Mouse (Mus musculus): Measurements from ENCODE around the gene Sh3pxd2a. TPM values are rescaled to one million over a fixed set of nuclear protein-coding genes. Genes with fewer than 3 reads are reported as not detected.
A peak's percentile ranks its signal among the peaks of the same experiment; 100 is the strongest.

The Sh3pxd2a gene
- total and polyA plus RNA-seq, 3 experiments: 3.9 to 11.3 TPM; not detected in 1

GRCm38 (mm10) chr19:47508191-47508590, 44.0 kb upstream of the Sh3pxd2a start (continued):
- TF ChIP-seq MYC (IDR thresholded peaks at IDR 0.05; ENCODE audit: low read depth, low read length) (no peak), EP300 (IDR thresholded peaks at IDR 0.05; ENCODE audit: low read depth in 1 of 2, low read length in 2 of 2) (peak; percentile 5 to 63; a peak in 2 of 4 replicates), ZC3H11A (IDR thresholded peaks at IDR 0.05; ENCODE audit: low read depth, low read length) (no peak), CTCF (IDR thresholded peaks at IDR 0.05 in 2 of 3, conservative IDR thresholded peaks at IDR 0.05 in 1 of 3; ENCODE audit: control insufficient read depth in 1 of 3, insufficient read depth in 1 of 3, low read depth in 2 of 3, low read length in 3 of 3, poor library complexity in 1 of 3, severe bottlenecking in 1 of 3) (no peak), RAD21 (IDR thresholded peaks at IDR 0.05; ENCODE audit: low read depth, low read length) (no peak; the same call in none of the 2 replicates), MAX (IDR thresholded peaks at IDR 0.05; ENCODE audit: low read length) (0 out of 2 replicates have a peak, but pooled peaks have one; percentile 11), CHD1 (IDR thresholded peaks at IDR 0.05; ENCODE audit: low read depth, low read length) (no peak), ZKSCAN1 (IDR thresholded peaks at IDR 0.05; ENCODE audit: low read depth, low read length) (no peak), ZNF384 (IDR thresholded peaks at IDR 0.05; ENCODE audit: low read depth, low read length) (no peak), RCOR1 (IDR thresholded peaks at IDR 0.05; ENCODE audit: low read depth, low read length) (peak; percentile 52; the same call in 1 of the 2 replicates), CHD2 (IDR thresholded peaks at IDR 0.05; ENCODE audit: low read length) (no peak), MXI1 (IDR thresholded peaks at IDR 0.05; ENCODE audit: low read depth, low read length) (peak; percentile 90), E2F4 (IDR thresholded peaks at IDR 0.05; ENCODE audit: borderline replicate concordance, low read depth, low read length) (no peak), HCFC1 (IDR thresholded peaks at IDR 0.05; ENCODE audit: low read depth, low read length) (peak; percentile 49; the same call in 1 of the 2 replicates), SIN3A (IDR thresholded peaks at IDR 0.05; ENCODE audit: low read length) (peak; percentile 60), MYB (IDR thresholded peaks at IDR 0.05; ENCODE audit: low read depth, low read length) (no peak), MAZ (IDR thresholded peaks at IDR 0.05; ENCODE audit: low read depth, low read length) (0 out of 2 replicates have a peak, but pooled peaks have one; percentile 4), KAT2A (conservative IDR thresholded peaks at IDR 0.05; ENCODE audit: low read depth, low read length) (no peak), POLR2A (IDR thresholded peaks at IDR 0.05; ENCODE audit: control insufficient read depth in 1 of 2, insufficient read depth in 1 of 2, low read depth in 1 of 2, low read length in 2 of 2, poor library complexity in 1 of 2) (peak in 1 of 2 experiments; percentile 57; a peak in 2 of 4 replicates), NRF1 (IDR thresholded peaks at IDR 0.05; ENCODE audit: insufficient read depth, low read depth, low read length, poor library complexity, severe bottlenecking) (no peak)

GRCm38 (mm10) chr19:47507128-47508121, 43.2 kb upstream of the Sh3pxd2a start:
- peaks cover 3% of the 10 kb centered on the region; the same call in 1 of the 2 replicates for H3K79me2 ChIP-seq (ENCODE audit: control insufficient read depth, insufficient read depth, low read length, poor library complexity)
- H3K4me1 ChIP-seq (ENCODE audit: control insufficient read depth in 1 of 2, insufficient read depth in 2 of 2, low read length in 2 of 2): peaks cover 18 to 30% of the 10 kb centered on the region in 2 experiments
- H3K9me3 ChIP-seq (replicated peaks; ENCODE audit: insufficient read depth, low read length): no peaks in the 10 kb centered on the region
- DNase-seq (ENCODE audit: low read depth, low spot score): peak; percentile 91
- H3K4me3 ChIP-seq (ENCODE audit: control insufficient read depth in 1 of 2, insufficient read depth in 1 of 2, low read depth in 2 of 2, low read length in 2 of 2): peak overlapping the region; percentile 52 to 54
- peaks cover 0 to 23% of the 10 kb centered on the region in 2 experiments; a peak in 2 of 4 replicates for H3K36me3 ChIP-seq (ENCODE audit: control insufficient read depth in 1 of 2, insufficient read depth in 2 of 2, low read length in 2 of 2)
- no peaks in the 10 kb centered on the region for H3K27me3 ChIP-seq (ENCODE audit: control insufficient read depth in 1 of 2, insufficient read depth in 2 of 2, low read length in 2 of 2)
- H3K9ac ChIP-seq (ENCODE audit: control insufficient read depth, low read depth, low read length, poor library complexity, severe bottlenecking): peak overlapping the region; percentile 70
- H3K27ac ChIP-seq (ENCODE audit: control insufficient read depth, low read depth, low read length): peak overlapping the region; percentile 97
- TF ChIP-seq ETS1 (IDR thresholded peaks at IDR 0.05; ENCODE audit: low read depth, low read length) (no peak), GATA1 (IDR thresholded peaks at IDR 0.05; ENCODE audit: low read depth, low read length) (peak; percentile 64), ZNF384 (IDR thresholded peaks at IDR 0.05; ENCODE audit: low read depth, low read length) (peak; percentile 63), MYC (IDR thresholded peaks at IDR 0.05; ENCODE audit: low read depth, low read length) (peak; percentile 34), HCFC1 (IDR thresholded peaks at IDR 0.05; ENCODE audit: low read depth, low read length) (peak; percentile 17; the same call in 1 of the 2 replicates), MAZ (IDR thresholded peaks at IDR 0.05; ENCODE audit: low read depth, low read length) (no peak), GABPA (IDR thresholded peaks at IDR 0.05; ENCODE audit: low read depth, low read length) (no peak), MXI1 (IDR thresholded peaks at IDR 0.05; ENCODE audit: low read depth, low read length) (peak; percentile 70), USF2 (IDR thresholded peaks at IDR 0.05; ENCODE audit: borderline replicate concordance in 1 of 2, insufficient read depth in 1 of 2, low read depth in 1 of 2, low read length in 2 of 2) (no peak), ELF1 (IDR thresholded peaks at IDR 0.05; ENCODE audit: low read depth, low read length) (no peak), NELFE (IDR thresholded peaks at IDR 0.05; ENCODE audit: low read depth, low read length) (no peak; the same call in 1 of the 2 replicates), POLR2A (IDR thresholded peaks at IDR 0.05; ENCODE audit: control insufficient read depth in 1 of 2, insufficient read depth in 1 of 2, low read depth in 1 of 2, low read length in 2 of 2, poor library complexity in 1 of 2) (no peak; a peak in 2 of 4 replicates), RAD21 (IDR thresholded peaks at IDR 0.05; ENCODE audit: low read depth, low read length) (no peak; the same call in none of the 2 replicates), MYB (IDR thresholded peaks at IDR 0.05; ENCODE audit: low read depth, low read length) (0 out of 2 replicates have a peak, but pooled peaks have one; percentile 33), UBTF (IDR thresholded peaks at IDR 0.05; ENCODE audit: borderline replicate concordance, insufficient read depth, low read depth, low read length) (no peak), SMC3 (IDR thresholded peaks at IDR 0.05; ENCODE audit: low read depth, low read length) (peak; percentile 99), MAX (IDR thresholded peaks at IDR 0.05; ENCODE audit: low read length) (no peak; the same call in 1 of the 2 replicates), MAFK (IDR thresholded peaks at IDR 0.05; ENCODE audit: borderline replicate concordance, low read depth, low read length) (no peak), TCF12 (IDR thresholded peaks at IDR 0.05; ENCODE audit: low read depth, low read length) (no peak)
